Mouse (Mus musculus): Measurements from ENCODE around the gene Morf4l1. TPM values are rescaled to one million over a fixed set of nuclear protein-coding genes. Genes with fewer than 3 reads are reported as not detected.

Gene Morf4l1
- 78.7 and 92.9 TPM in 2 replicates for polyA plus RNA-seq (2012; ENCODE audit: low replicate concordance)

DNA sequence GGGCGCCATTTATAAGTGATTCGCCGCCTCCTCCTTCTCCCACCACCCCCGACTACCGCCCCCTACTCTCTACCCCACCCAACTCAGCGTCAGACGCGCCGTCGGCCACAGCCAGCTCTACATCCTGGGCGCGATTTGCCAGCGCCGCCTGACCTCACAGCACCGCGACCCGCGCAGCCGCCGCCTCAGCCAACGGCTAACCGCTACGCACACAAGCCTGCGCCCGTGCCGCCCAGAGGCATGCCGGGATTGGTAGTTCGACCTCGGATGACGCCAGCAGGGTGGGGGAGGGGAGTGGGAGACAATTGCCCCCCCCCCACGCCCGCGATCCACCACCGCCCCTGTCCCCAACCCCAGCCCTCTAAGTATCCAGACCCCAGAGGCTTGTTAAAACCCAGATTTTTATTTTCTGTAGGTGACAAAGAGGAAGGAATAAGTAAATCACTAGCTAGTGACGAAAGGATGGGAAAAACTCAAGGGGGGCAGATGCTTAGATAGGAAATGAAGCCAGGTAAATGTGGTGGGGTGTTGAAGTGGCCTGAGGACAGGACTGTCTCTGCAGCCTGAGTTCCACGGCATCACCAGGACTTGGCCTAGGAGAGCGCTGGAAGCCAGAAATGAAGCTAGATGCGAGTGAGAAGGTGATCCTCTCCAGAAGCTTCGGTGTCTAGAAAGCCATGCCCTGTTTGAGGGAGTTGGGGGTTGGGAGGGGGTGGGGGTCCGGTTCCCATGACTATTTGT lies at the start of gene Morf4l1:
Morf4l1 (minus strand) TSS at position 208 of the 741 bp plus-strand sequence.

DNA sequence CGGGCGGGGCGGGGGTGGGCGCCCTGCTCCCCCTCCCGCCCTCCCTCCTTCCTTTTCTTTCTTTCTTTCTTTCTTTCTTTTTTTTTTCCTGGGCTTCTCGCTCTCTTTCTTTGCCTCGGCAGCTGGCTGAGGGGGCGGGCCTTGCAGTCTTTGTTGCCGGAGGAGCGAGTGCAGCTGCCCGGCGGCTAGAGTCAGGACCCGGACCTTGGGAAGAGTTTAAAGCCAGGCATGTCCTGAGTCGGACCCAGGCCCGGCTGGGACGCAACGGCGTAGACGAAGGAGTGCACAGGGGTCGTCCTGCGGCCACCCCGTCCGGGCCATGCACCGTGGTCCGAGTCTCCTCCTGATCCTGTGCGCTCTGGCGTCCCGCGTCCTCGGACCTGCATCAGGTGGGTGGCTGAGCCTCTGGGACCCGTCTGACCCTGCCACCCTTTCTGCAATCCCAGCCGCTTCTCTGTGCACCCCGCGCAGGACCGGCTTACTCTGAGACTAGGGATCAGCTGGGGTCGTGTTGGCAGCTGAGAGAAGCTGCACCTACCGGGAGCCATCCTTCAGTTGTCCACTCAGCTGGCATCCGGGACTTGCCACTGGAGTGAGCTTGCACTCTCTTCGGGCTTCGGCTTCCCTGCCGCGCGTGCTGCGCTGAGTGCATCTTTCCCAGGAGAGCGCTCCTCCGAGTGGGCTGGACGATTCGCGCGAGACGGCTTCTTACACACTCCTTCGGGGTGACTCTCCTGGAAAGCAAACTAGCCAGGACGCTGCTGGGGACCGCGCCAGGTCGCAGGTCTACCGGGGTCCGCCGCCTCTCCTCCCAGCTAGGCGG lies 48.6 kb upstream of the Morf4l1 start, which contains the start of gene Adamts7:
Adamts7 (plus strand) TSS at position 144 of the 823 bp plus-strand sequence.

DNA sequence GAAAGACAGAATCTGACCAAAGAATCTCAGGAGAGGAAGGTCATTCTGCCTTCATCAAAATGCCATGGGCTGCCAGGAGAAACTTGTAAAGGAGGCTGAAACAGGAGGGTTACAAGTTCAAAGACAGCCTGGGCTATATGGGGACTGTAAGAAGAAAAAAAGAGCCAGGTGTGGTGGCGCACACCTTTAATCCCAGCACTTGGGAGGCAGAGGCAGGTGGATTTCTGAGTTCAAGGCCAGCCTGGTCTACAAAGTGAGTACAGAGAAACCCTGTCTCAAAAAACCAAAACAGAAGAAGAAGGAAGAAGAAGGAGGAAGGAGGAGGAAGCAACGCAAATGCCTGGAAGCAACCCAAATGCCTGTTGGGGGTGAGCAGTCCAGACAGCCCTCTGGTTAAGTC lies 60.7 kb downstream of the Morf4l1 start, which contains the start of gene Ctsh:
Ctsh (plus strand) TSS at position 301 of the 400 bp plus-strand sequence.

Other genes starting within 250 kb of the Morf4l1 start
- 0.04 and 0.07 TPM in 2 replicates for gene Rasgrf1, start 204.9 kb downstream of the Morf4l1 start, polyA plus RNA-seq (2012; ENCODE audit: low replicate concordance)
- gene Ctsh, start 60.6 kb downstream of the Morf4l1 start, polyA plus RNA-seq (2012; ENCODE audit: low replicate concordance): 173 and 238 TPM in 2 replicates
- 0.08 and 0.47 TPM in 2 replicates for gene Adamts7, start 48.3 kb upstream of the Morf4l1 start, polyA plus RNA-seq (2012; ENCODE audit: low replicate concordance)
- 15.5 and 17.3 TPM in 2 replicates for gene Tbc1d2b, start 156.0 kb upstream of the Morf4l1 start, polyA plus RNA-seq (2012; ENCODE audit: low replicate concordance)

Measured in hematopoietic multipotent progenitor cell, adult 10-12 weeks (in vitro differentiated cells).